Mouse (Mus musculus) brain, embryonic 14.5 days (tissue): ENCODE data around the gene Elf5. TPM values are rescaled to one million over a fixed set of nuclear protein-coding genes. Genes with fewer than 3 reads are reported as not detected.

Experiments
- DNase-seq: peaks from one replicate; pipeline ENCODE4 v3.0.0-alpha.2; 2011; ENCODE audit warnings: low read depth
- CTCF ChIP-seq: fragments of 200-500 bp; IDR thresholded peaks from 2 replicates; pipeline ENCODE4 v1.5.1; 2012; ENCODE audit warnings: inconsistent platforms, mild to moderate bottlenecking, moderate library complexity, borderline replicate concordance; ENCODE audit not compliant: insufficient read depth, insufficient read length; ENCODE audit errors: extremely low read depth
- POLR2A ChIP-seq: fragments of 200-500 bp; IDR thresholded peaks from 2 replicates; pipeline ENCODE4 v1.6.1; 2012; ENCODE audit warnings: mild to moderate bottlenecking, inconsistent platforms, borderline replicate concordance; ENCODE audit not compliant: poor library complexity, insufficient read depth, insufficient read length, severe bottlenecking; ENCODE audit errors: extremely low read depth
- polyA plus RNA-seq: library from polyadenylated mRNA; depleted of rRNA; stranded (reverse); fragments of >200 nt; gene quantifications from 2 replicates; pipeline ENCODE4 v1.2.3, GENCODE M21; 2012; rRNA removed

Gene Elf5
- polyA plus RNA-seq: 0.06 and 0.11 TPM in 2 replicates

DNA sequence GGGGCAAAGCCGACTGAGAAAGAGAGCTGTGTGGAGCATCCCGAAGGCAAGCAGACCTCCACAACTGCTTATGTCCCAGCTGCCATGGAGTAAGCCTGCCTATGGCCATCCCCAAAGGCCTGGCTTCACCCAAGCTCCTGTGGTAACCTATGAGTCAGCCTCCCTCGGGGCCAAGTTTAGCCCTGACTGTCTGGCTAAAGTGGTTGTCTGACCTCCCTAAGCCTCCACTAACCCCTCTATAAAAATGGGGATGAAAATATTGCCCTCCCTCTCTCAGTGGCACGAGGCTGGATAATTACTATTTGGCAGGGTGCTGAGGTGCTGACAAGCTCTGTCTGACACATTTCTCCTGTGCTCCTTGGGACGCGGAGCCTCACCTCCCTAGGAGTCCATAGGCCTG lies at the start of gene Elf5:
Gene Elf5, plus strand, starts transcription at position 341 of the 400 bp plus-strand sequence.
- TF ChIP-seq POLR2A (no peak), CTCF (no peak)
- no peak for DNase-seq

DNA sequence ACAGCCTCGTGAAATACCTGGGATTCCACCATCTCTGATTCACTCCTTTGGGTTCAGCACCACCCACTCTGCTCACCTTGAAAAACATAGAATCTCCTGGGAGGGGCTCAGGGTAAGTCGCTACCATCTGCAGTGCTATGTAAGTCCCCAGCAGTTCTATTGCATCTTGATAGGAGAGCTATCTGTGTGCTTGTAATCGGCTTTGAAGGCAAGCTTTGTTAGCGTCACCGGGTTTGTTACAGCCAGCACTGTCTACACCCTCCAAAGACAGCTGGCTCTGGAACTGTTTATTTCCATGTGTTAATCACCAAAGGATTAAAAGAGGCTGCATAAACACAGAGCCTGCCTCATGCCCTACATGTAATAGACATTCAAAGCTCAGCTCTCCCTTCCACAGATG lies 38.9 kb upstream of the Elf5 start:
- peak; percentile 20 for DNase-seq
- TF ChIP-seq CTCF (no peak), POLR2A (no peak)

DNA sequence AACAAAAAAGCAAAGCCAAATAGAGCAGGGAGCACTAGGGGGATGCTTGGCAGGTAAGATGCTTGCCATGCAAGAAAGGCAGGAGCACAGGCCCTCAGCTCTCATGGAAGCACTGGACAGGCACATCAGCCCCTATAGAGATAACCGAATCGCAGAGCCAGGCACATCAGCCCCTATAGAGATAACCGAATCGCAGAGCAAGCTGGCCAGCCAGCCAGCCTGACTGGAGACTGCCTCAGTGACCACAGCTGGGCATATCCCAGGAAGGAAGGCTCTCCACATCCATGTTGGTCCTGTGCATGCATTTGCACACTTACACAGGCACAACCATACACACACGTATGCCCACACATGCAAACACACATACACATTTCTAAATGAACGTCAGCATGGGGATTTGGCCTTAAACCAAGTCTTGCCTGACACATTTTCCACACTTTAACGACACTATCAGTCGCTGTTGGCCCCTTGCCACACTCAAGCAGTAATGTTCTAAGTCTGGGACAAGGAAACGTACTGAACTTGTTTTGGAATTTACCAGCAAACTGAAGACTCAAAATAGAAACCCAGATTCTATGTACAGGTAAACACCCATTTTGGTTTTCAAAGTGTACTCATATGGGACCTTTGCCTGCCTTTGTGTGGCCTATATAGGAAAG lies 31.9 kb upstream of the Elf5 start:
- TF ChIP-seq POLR2A (no peak), CTCF (no peak)
- DNase-seq: peak; percentile 61

DNA sequence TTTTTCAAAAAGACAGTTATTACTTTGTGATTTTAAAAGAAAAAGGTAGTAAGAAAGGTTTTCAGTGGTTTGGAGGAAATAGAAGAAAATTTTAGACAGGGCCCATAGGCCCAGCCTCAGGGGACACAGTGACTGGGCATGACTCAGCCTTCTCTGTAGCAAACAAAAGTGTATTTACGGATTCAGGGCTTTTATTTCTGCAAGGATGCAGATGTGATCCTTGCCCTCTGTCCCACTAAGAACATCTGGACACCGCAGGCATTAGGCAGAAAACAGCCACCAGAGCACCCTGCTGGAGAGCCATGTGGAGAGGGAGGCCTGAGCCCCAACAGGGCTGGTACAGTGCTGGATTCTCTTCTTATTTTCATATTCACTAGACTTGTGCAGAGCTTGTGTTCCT lies 29.3 kb upstream of the Elf5 start:
- TF ChIP-seq POLR2A: no peak
- no peak for TF ChIP-seq CTCF
- no peak for DNase-seq

DNA sequence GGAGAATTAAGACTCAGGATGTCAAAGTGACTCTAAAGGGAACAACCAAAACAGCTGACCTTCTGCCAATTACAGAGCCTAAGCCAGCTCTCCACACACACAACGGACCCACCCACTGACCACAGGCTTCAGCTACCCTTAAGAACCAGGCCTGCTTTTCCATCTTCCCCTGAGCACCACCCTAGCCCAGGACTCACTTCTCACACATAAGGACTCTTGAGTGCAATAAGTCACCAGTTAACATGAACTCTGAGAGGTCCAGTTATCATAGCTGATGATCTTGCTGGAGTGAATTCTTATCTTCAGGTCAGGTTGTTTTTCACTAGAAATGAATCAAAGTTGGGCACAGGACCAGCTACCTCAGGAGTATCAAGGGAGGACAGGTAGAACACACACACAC lies 23.6 kb upstream of the Elf5 start:
- no peak for DNase-seq
- no peak for TF ChIP-seq POLR2A

DNA sequence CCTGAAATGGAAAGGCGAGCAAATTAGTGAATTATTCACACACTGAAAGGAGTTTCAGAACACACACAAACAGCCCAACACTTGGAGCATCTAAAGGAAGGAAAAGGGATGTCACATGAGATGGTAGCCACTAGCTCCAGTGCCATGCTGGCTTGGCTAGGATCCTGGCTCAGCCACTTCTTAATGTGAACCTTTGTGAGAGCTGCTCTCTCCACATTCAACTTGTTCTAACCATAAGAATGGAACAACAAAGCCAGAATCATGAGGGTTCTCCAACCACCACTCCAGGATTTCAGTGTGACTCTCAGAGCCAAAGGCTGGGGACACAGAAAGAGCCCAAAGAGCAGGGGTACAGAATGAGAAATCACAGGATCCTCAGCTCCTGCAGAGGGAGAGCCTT lies 23.2 kb upstream of the Elf5 start:
- no peak for DNase-seq
- no peak for TF ChIP-seq CTCF
- TF ChIP-seq POLR2A: no peak

DNA sequence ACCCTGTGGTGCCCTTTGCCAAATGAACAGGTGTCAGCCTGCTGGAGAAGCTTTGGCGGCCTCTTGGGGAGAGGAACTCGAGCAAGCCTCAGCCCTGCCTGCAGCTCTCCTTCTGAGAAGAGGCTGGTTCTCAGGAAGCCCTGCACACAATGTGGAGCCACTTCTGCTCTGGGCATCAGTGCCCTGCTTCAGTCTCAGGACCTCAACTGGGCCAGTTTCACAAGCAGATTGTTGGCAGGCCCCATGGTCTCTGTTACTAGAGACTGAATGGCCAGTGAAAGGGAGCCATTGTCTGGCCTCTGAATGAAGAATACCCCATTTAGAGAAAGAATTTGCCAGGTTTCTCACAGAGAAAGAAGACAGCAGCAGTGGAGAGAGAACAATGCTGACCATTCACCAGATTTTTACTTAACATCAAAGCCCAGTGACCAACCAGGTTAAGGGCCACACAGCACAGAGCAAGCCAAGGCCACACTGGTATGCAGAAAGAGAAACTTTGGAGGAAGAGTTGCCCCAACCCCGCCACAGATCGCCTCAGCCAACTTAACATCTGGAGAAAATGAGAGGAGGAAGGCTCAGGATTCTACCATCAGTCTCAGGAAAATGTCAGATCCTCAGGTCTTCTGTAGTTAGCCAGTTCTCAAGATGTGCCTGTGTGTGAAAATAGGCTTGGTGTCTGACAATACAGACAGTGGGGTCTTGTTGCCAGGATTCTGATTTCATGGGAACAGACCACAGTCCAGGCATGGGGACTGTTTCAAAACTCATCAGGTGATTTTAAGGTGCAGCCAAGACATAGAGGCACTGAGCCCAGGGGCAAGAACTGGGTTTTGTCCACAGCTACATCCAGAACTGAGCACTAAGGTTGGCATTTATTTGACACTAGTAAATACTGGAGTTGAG lies 21.2 kb upstream of the Elf5 start:
- DNase-seq: peak; percentile 76
- no peak for TF ChIP-seq POLR2A
- TF ChIP-seq CTCF: no peak

DNA sequence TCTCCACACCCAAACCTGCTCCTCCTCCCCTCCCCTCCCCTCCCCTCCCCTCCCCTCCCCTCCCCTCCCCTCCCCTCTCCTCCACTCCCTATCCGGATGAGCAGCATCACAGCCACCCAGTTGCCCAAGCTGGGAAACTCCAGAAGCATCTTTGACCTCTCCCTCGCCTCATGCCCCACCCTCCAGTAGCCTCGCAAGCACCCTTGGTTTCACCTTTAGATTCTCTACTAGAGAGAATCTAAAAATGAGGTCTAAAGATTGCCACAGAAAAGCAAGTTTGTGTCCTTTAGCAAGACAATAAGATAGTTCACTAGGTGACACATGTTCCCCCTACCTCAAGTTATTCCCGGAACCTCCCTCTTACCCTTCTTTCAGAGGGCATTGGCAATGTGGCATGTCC lies 19.9 kb upstream of the Elf5 start:
- TF ChIP-seq CTCF (no peak), POLR2A (no peak)
- DNase-seq: no peak

DNA sequence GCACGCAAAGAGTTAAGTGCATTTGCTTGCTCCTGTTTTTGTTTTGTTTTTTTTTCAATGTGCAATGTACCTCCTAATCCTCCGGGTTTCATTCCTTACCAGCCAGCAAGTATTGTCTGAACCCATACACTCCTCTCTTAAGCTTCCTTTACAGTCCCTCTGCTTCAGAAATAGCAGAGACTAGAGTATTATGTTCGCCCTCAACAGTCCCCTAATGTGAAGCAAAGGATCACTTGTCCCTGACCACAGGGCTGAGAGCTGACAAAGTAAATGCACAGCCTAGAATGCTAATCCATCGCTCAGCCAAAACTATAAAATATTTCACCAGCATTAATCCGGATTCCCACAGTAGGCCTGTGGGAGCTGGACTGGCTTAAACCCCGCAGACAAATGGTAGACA lies 13.4 kb upstream of the Elf5 start:
- DNase-seq: peak; percentile 27
- TF ChIP-seq CTCF (no peak), POLR2A (no peak)

DNA sequence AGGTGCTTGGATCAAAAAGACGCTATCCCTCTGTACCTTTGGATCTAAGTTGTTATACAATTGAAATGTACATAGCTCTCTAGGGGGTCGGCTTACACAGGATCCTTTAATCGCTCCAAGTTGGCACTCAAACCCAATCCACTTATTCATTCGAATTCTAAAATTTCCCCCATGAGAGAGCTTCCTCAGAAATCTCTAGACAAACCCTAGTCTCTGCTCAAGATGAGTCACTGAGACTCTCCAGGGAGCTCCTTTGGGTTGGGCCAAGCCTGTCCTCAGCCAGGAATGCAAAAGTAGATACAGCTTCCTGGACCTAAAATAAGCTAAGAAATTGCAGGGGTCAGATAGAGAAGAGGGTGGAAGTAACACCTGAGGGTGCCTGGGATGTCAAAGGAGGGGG lies 10.8 kb upstream of the Elf5 start:
- no peak for TF ChIP-seq CTCF
- TF ChIP-seq POLR2A: no peak
- DNase-seq: no peak

DNA sequence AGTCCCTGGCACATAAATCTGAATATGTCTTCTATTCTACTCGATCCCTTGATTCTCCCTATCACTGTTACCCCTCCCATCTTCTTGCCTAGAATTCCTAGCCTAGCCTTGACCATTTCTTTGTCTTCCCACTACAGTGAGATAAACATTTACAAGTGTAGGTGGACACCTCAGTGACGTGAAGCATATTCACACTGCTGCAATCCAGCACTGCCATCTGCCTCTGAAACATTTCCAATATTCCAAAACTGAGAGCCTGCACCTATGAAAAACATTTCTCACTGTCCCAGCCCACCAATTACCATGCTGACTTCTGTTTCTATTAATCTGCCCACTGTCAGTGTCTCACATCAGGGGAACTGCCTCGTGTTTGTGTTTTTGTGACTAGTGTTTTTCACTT lies 5.2 kb upstream of the Elf5 start:
- no peak for DNase-seq
- no peak for TF ChIP-seq CTCF
- no peak for TF ChIP-seq POLR2A

DNA sequence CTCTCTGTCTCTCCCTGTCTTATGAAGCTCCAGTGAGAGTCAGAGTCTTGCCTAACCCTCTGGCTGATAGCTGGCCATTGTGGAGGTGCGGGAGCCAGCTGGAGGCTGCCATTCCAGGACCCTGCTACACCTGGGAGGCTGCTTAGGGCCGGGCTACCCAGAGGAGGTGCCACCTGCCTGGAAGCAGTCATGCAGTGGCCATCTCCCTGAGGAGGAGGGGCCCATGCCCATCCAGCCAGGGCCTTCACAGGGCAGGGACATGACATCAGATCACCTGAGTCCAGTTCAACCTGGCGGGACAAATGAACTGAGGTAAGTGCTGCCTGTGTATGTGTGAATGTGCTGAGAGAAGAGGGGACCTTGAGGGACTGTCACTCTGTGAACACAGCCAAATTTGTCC lies 328 bp downstream of the Elf5 start:
- TF ChIP-seq CTCF (no peak), POLR2A (no peak)
- no peak for DNase-seq
